Mouse (Mus musculus): ENCODE data around the gene Hivep3. TPM values are rescaled to one million over a fixed set of nuclear protein-coding genes. Genes with fewer than 3 reads are reported as not detected.

Hivep3 gene
- total and polyA plus RNA-seq, 3 experiments = 5.1 to 8.2 (median 6.0) TPM

DNA sequence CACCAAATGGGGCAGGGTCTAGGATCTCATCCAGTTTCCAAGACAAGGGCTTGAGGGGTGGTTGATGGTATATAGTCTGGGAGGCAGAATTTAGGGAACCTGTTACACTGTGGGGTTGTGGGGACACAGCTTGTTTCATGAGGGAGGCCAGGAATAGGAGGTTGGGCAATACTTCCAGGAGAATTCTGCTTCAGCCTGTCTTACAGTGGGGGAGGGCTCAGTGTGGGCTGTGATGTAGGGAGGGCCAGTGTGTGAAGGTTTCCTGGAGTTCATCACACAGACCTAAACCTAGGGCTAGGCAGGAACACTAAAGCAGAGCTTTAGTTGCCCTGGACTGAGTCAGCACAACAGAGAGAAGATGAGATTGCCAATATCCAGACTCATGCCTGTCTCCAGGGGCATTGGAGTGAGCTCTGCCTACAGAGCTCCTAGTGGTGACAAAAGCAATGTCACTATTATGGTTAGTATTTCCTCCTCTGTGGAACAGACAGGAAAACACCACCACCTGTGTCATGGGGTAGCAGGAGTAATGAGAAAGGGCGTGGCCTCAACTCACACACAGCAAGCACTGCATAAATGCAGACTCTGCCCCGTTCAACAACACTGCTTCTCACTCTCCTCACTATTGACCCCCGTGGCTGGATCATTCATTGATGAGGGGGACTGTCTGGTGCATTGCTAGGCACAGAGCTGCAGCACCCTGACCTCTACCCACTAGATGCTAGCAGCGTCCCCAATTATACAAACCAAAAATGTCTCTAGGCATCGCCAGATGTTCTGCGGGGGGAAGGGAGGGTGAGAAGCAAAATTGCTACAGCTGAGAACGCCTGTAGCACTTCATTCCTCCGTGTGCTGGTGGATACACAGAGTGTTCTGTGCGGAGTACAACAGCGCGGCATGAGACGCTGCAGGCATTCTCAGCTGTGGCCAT lies 213.9 kb downstream of the Hivep3 start:
- Histone ChIP-seq H3K27ac (no peak overlapping the region), H3K9ac (ENCODE audit: low read depth, low read length) (no peak overlapping the region), H3K36me3 (ENCODE audit: control insufficient read depth, insufficient read depth, low read length) (no peaks in the 10 kb centered on the region), H3K79me2 (replicated peaks; ENCODE audit: control insufficient read depth, insufficient read depth, low read length) (no peaks in the 10 kb centered on the region), H3K4me3 (no peak overlapping the region), H3K4me1 (ENCODE audit: control insufficient read depth, insufficient read depth, low read length) (peaks cover 5% of the 10 kb centered on the region; the same call in 1 of the 2 replicates), H3K27me3 (ENCODE audit: control insufficient read depth, insufficient read depth, low read length) (no peaks in the 10 kb centered on the region)
- no peak for TF ChIP-seq POLR2A (IDR thresholded peaks at IDR 0.05; ENCODE audit: insufficient read depth, low read depth, low read length)
- TF ChIP-seq CTCF (IDR thresholded peaks at IDR 0.05) = peak; percentile 35
- 79% methylated on average over 12 of the region's 12 CpGs for WGBS
- intact Hi-C loops (cut with DNase I) = no loop called here
- no peak for DNase-seq

DNA sequence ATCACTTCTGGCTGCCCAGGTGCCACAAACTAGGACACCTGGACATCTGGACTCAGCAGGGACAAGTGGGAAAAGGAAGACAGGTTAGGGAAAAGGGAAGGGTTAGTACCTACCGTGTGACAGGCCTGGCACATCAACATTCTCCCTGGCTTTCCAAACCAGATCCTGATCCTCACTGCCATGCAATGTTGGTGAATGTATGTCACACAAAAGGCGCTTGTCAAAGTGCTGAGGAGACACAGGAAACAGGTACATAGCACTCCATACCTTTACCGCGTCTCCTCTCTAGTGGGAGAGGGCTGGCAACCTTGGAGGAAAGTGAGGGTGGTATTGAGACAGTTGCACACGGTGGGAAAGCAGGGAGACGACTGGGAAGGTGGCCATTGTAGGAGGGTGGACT lies 214.8 kb downstream of the Hivep3 start:
- H3K36me3 ChIP-seq (ENCODE audit: control insufficient read depth, insufficient read depth, low read length) = no peaks in the 10 kb centered on the region
- H3K27me3 ChIP-seq (ENCODE audit: control insufficient read depth, insufficient read depth, low read length) = no peaks in the 10 kb centered on the region
- H3K9ac ChIP-seq (ENCODE audit: low read depth, low read length) = no peak overlapping the region
- WGBS = 80% methylated on average over 6 of the region's 6 CpGs
- TF ChIP-seq EP300 (IDR thresholded peaks at IDR 0.05; ENCODE audit: insufficient read depth, low read depth, low read length) = no peak
- TF ChIP-seq CTCF (IDR thresholded peaks at IDR 0.05) = no peak
- no peak for TF ChIP-seq POLR2A (IDR thresholded peaks at IDR 0.05; ENCODE audit: insufficient read depth, low read depth, low read length)
- intact Hi-C loops (cut with DNase I) = no loop called here
- peak in 1 of 2 experiments; percentile 11 for DNase-seq
- H3K4me1 ChIP-seq (ENCODE audit: control insufficient read depth, insufficient read depth, low read length) = peaks cover 5% of the 10 kb centered on the region; the same call in 1 of the 2 replicates
- no peak overlapping the region for H3K27ac ChIP-seq
- H3K79me2 ChIP-seq (replicated peaks; ENCODE audit: control insufficient read depth, insufficient read depth, low read length) = no peaks in the 10 kb centered on the region
- H3K4me3 ChIP-seq = no peak overlapping the region

DNA sequence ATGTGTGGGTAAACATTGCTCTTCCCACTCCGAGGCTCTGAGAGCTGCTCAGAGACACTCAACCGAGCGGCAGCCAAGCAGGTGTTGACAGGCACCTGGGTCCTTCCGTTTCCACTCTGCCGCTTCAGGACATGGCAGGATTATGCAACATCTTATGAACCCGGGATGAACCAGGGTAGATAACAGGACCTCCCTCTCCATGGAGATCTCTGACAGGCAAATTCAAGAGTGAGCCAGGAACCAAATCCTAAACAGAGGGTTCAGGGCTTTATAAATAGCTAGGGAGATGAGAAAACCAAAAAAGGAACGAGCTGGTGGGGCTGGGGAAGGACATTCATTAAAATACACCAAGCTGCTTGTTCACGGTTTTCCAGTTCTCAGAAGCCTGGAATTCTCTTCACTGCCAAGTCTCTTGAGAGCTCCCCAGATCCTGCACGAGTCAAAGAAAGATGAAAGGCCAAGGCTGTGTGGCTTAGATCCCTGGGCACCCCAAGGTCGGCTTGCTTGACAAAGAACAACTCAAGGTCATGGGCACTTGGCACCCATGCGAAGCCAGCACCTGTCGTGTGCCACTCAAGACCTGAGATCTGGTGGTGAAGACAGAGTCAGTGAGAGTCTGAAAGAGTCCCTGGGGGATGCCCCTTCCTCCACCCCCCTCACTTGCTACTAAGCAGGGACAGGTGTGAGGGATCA lies 215.5 kb downstream of the Hivep3 start:
- intact Hi-C loops (cut with DNase I) = no loop called here
- no peak overlapping the region for H3K4me3 ChIP-seq
- H3K9ac ChIP-seq (ENCODE audit: low read depth, low read length) = no peak overlapping the region
- peak in 1 of 2 experiments; percentile 46 for DNase-seq
- WGBS = 46% methylated on average over 12 of the region's 12 CpGs
- H3K36me3 ChIP-seq (ENCODE audit: control insufficient read depth, insufficient read depth, low read length) = no peaks in the 10 kb centered on the region
- H3K27me3 ChIP-seq (ENCODE audit: control insufficient read depth, insufficient read depth, low read length) = no peaks in the 10 kb centered on the region
- H3K4me1 ChIP-seq (ENCODE audit: control insufficient read depth, insufficient read depth, low read length) = peaks cover 5% of the 10 kb centered on the region; the same call in 1 of the 2 replicates
- TF ChIP-seq CTCF (IDR thresholded peaks at IDR 0.05) (no peak), POLR2A (IDR thresholded peaks at IDR 0.05; ENCODE audit: insufficient read depth, low read depth, low read length) (no peak), EP300 (IDR thresholded peaks at IDR 0.05; ENCODE audit: insufficient read depth, low read depth, low read length) (peak; percentile 77)
- H3K27ac ChIP-seq = peak overlapping the region; percentile 16; the same call in 1 of the 2 replicates
- H3K79me2 ChIP-seq (replicated peaks; ENCODE audit: control insufficient read depth, insufficient read depth, low read length) = no peaks in the 10 kb centered on the region

DNA sequence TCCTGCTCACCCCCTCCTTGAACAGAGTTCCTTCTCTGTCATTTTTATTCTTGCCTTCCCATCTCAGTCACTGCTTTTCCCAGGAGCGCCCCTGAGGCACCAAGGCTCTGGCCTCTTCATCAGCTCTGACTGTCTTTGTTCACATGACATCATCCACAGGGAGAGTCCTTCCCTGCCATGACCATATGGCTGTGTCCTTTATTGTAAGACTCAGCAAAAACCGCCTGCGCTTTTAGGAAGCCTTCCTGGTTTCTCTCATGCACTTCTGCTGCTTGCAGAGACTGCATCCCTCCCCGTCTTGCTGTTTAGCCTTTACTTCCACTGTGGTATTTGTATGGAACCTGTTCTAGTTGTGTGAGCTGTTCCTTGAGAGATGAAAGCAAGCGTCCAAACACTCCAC lies 216.6 kb downstream of the Hivep3 start:
- no peak overlapping the region for H3K4me3 ChIP-seq
- TF ChIP-seq CTCF (IDR thresholded peaks at IDR 0.05) (no peak), POLR2A (IDR thresholded peaks at IDR 0.05; ENCODE audit: insufficient read depth, low read depth, low read length) (no peak), EP300 (IDR thresholded peaks at IDR 0.05; ENCODE audit: insufficient read depth, low read depth, low read length) (no peak)
- DNase-seq = no peak
- no peaks in the 10 kb centered on the region for H3K27me3 ChIP-seq (ENCODE audit: control insufficient read depth, insufficient read depth, low read length)
- no peaks in the 10 kb centered on the region for H3K79me2 ChIP-seq (replicated peaks; ENCODE audit: control insufficient read depth, insufficient read depth, low read length)
- H3K4me1 ChIP-seq (ENCODE audit: control insufficient read depth, insufficient read depth, low read length) = peaks cover 5% of the 10 kb centered on the region; the same call in 1 of the 2 replicates
- no peaks in the 10 kb centered on the region for H3K36me3 ChIP-seq (ENCODE audit: control insufficient read depth, insufficient read depth, low read length)
- WGBS = 83% methylated on average over 5 of the region's 5 CpGs
- no peak overlapping the region for H3K27ac ChIP-seq
- intact Hi-C loops (cut with DNase I) = no loop called here
- H3K9ac ChIP-seq (ENCODE audit: low read depth, low read length) = no peak overlapping the region

DNA sequence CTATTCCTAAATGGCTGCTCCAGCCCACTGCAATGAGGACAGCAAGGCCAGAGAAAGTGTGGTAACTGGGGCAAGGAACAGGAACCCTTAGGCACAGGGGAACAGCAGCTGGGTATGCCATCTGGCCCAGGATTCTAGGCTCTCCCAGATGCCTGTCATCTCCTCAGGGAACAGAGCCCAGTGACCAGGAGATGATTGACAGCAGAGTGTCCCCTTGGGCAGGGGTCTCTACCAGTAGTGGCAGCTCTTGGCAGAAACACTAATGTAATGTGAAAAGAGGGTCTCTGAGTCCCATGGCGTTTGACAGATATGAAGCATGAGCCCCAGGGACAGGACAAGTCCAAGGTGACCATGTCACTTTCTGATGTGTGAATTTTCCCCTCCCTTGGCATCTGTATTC lies 217.5 kb downstream of the Hivep3 start:
- H3K27me3 ChIP-seq (ENCODE audit: control insufficient read depth, insufficient read depth, low read length) = no peaks in the 10 kb centered on the region
- no peak overlapping the region for H3K27ac ChIP-seq
- WGBS = 80% methylated on average over 1 of the region's 1 CpGs
- no peak overlapping the region for H3K4me3 ChIP-seq
- intact Hi-C loops (cut with DNase I) = no loop called here
- H3K4me1 ChIP-seq (ENCODE audit: control insufficient read depth, insufficient read depth, low read length) = peaks cover 5% of the 10 kb centered on the region; the same call in 1 of the 2 replicates
- no peaks in the 10 kb centered on the region for H3K36me3 ChIP-seq (ENCODE audit: control insufficient read depth, insufficient read depth, low read length)
- H3K79me2 ChIP-seq (replicated peaks; ENCODE audit: control insufficient read depth, insufficient read depth, low read length) = no peaks in the 10 kb centered on the region
- TF ChIP-seq CTCF (IDR thresholded peaks at IDR 0.05) (no peak), EP300 (IDR thresholded peaks at IDR 0.05; ENCODE audit: insufficient read depth, low read depth, low read length) (no peak), POLR2A (IDR thresholded peaks at IDR 0.05; ENCODE audit: insufficient read depth, low read depth, low read length) (no peak)
- no peak overlapping the region for H3K9ac ChIP-seq (ENCODE audit: low read depth, low read length)
- DNase-seq = no peak
